8 mouse cellular contexts compared by ENCODE assay signal in genomic region chr4:83524456-83524842, GRCm38 (mm10). TPM values are rescaled to one million over a fixed set of nuclear protein-coding genes. Genes with fewer than 3 reads are reported as not detected.
A peak's percentile ranks its signal among the peaks of the same experiment; 100 is the strongest.
DNase-seq lines count a peak whose midpoint lies in the region; ATAC-seq and TF ChIP-seq lines count a peak whose summit lies in the region.

No protein-coding gene starts in this region.

- intact Hi-C loops in left cerebral cortex, postnatal 10 days (cut with DNase I) = no loop called here

- no peak for ATAC-seq in lung, embryonic 14.5 days (ENCODE audit: insufficient read depth)
- no peak for ATAC-seq in embryonic facial prominence, embryonic 14.5 days (ENCODE audit: low read depth)
- no peak for ATAC-seq in neural tube, embryonic 15.5 days (ENCODE audit: low FRiP score)

- peak overlapping the region; percentile 77 for H3K9ac ChIP-seq in lung, embryonic 14.5 days
- peak overlapping the region; percentile 77 for H3K9ac ChIP-seq in embryonic facial prominence, embryonic 14.5 days (ENCODE audit: low read depth, low read length)
- H3K9ac ChIP-seq in neural tube, embryonic 15.5 days (replicated peaks) = peak overlapping the region; percentile 91

- DNase-seq in lung, embryonic 14.5 days = no peak
- DNase-seq in lung, postnatal 14 days = no peak
- DNase-seq in embryonic facial prominence, embryonic 14.5 days (ENCODE audit: low spot score) = no peak
- DNase-seq in limb, embryonic 10.5 days (ENCODE audit: low spot score) = no peak
- no peak for DNase-seq in left cerebral cortex, postnatal 10 days (ENCODE audit: extremely low spot score in 1 of 2, low spot score in 2 of 2)
- DNase-seq in adipocyte (ENCODE audit: low spot score) = no peak
- no peak for DNase-seq in ovary, postnatal 10 days (ENCODE audit: low spot score)

- TF ChIP-seq CTCF in lung, embryonic 14.5 days (IDR thresholded peaks at IDR 0.05; ENCODE audit: low read depth) = no peak

- peak overlapping the region; percentile 96; the same call in 1 of the 2 replicates for H3K27ac ChIP-seq in lung, embryonic 14.5 days (ENCODE audit: low read depth)
- peak overlapping the region; percentile 94 for H3K27ac ChIP-seq in embryonic facial prominence, embryonic 14.5 days (replicated peaks; ENCODE audit: low read depth, low read length)
- peak overlapping the region; percentile 97 for H3K27ac ChIP-seq in limb, embryonic 10.5 days
- H3K27ac ChIP-seq in neural tube, embryonic 15.5 days (replicated peaks) = peak overlapping the region; percentile 100

- peak overlapping the region; percentile 94 for H3K4me2 ChIP-seq in lung, embryonic 14.5 days
- peak overlapping the region; percentile 55 for H3K4me2 ChIP-seq in embryonic facial prominence, embryonic 14.5 days (ENCODE audit: low read depth, low read length)
- peak overlapping the region; percentile 95 for H3K4me2 ChIP-seq in neural tube, embryonic 15.5 days

- H3K4me1 ChIP-seq in lung, embryonic 14.5 days (ENCODE audit: insufficient read depth) = no peaks in the 10 kb centered on the region
- H3K4me1 ChIP-seq in embryonic facial prominence, embryonic 14.5 days (ENCODE audit: control insufficient read depth, insufficient read depth, low read length) = peaks cover 3% of the 10 kb centered on the region; the same call in 1 of the 2 replicates
- H3K4me1 ChIP-seq in limb, embryonic 10.5 days = peaks cover 44% of the 10 kb centered on the region
- H3K4me1 ChIP-seq in neural tube, embryonic 15.5 days = peaks cover 22% of the 10 kb centered on the region

- no peaks in the 10 kb centered on the region for H3K36me3 ChIP-seq in lung, embryonic 14.5 days (ENCODE audit: insufficient read depth)
- no peaks in the 10 kb centered on the region for H3K36me3 ChIP-seq in embryonic facial prominence, embryonic 14.5 days (ENCODE audit: control insufficient read depth, insufficient read depth, low read length)
- H3K36me3 ChIP-seq in limb, embryonic 10.5 days = no peaks in the 10 kb centered on the region
- H3K36me3 ChIP-seq in neural tube, embryonic 15.5 days = no peaks in the 10 kb centered on the region

- H3K4me3 ChIP-seq in lung, embryonic 14.5 days (ENCODE audit: low read depth, low read length) = peak overlapping the region; percentile 78
- H3K4me3 ChIP-seq in embryonic facial prominence, embryonic 14.5 days (ENCODE audit: low read depth, low read length) = peak overlapping the region; percentile 88
- H3K4me3 ChIP-seq in limb, embryonic 10.5 days = peak overlapping the region; percentile 82
- H3K4me3 ChIP-seq in neural tube, embryonic 15.5 days (replicated peaks) = peak overlapping the region; percentile 78

- H3K27me3 ChIP-seq in lung, embryonic 14.5 days (ENCODE audit: insufficient read depth, low read length) = no peaks in the 10 kb centered on the region
- no peaks in the 10 kb centered on the region for H3K27me3 ChIP-seq in embryonic facial prominence, embryonic 14.5 days (replicated peaks; ENCODE audit: control insufficient read depth, insufficient read depth, low read length)
- no peaks in the 10 kb centered on the region for H3K27me3 ChIP-seq in limb, embryonic 10.5 days (ENCODE audit: low read depth, poor library complexity, severe bottlenecking)
- no peaks in the 10 kb centered on the region for H3K27me3 ChIP-seq in neural tube, embryonic 15.5 days (replicated peaks)

- no peaks in the 10 kb centered on the region for H3K9me3 ChIP-seq in lung, embryonic 14.5 days (ENCODE audit: low read depth, low read length)
- H3K9me3 ChIP-seq in embryonic facial prominence, embryonic 14.5 days (ENCODE audit: control insufficient read depth, low read length) = no peaks in the 10 kb centered on the region
- H3K9me3 ChIP-seq in limb, embryonic 10.5 days (replicated peaks) = no peaks in the 10 kb centered on the region
- no peaks in the 10 kb centered on the region for H3K9me3 ChIP-seq in neural tube, embryonic 15.5 days (replicated peaks)

- WGBS in lung, embryonic 14.5 days = 13% methylated on average over 6 of the region's 6 CpGs
- WGBS in embryonic facial prominence, embryonic 14.5 days = 8% methylated on average over 6 of the region's 6 CpGs
- WGBS in limb, embryonic 10.5 days = 17% methylated on average over 6 of the region's 6 CpGs
- WGBS in neural tube, embryonic 15.5 days = 12% methylated on average over 6 of the region's 6 CpGs

RNA-seq across cellular contexts. Expression of gene Ccdc171, which starts 0.9 kb away (rescaled TPM):
- 3.1 and 3.5 TPM in 2 replicates for polyA plus RNA-seq in lung, embryonic 14.5 days (2014; fragmentation: Nextera tagmentation; extraction: Ambion mirVana)
- polyA plus RNA-seq in embryonic facial prominence, embryonic 14.5 days (2014; fragmentation: Nextera tagmentation; extraction: Ambion mirVana) = 3.7 and 4.0 TPM in 2 replicates
- 2.7 and 3.8 TPM in 2 replicates for polyA plus RNA-seq in limb, embryonic 10.5 days (2016; fragmentation: Nextera tagmentation; extraction: Ambion mirVana)
- polyA plus RNA-seq in neural tube, embryonic 15.5 days (2015; fragmentation: Nextera tagmentation; extraction: Ambion mirVana) = 3.4 and 3.7 TPM in 2 replicates
- total RNA-seq in left cerebral cortex, postnatal 10 days (2021) = 1 to 10 TPM; 2.4 to 2.5 TPM

RNA-seq across cellular contexts. Expression of gene Psip1, which starts 38.2 kb away (rescaled TPM):
- polyA plus RNA-seq in lung, embryonic 14.5 days (2014; fragmentation: Nextera tagmentation; extraction: Ambion mirVana) = 156 and 170 TPM in 2 replicates
- polyA plus RNA-seq in embryonic facial prominence, embryonic 14.5 days (2014; fragmentation: Nextera tagmentation; extraction: Ambion mirVana) = 146 and 157 TPM in 2 replicates
- polyA plus RNA-seq in limb, embryonic 10.5 days (2016; fragmentation: Nextera tagmentation; extraction: Ambion mirVana) = 201 and 237 TPM in 2 replicates
- polyA plus RNA-seq in neural tube, embryonic 15.5 days (2015; fragmentation: Nextera tagmentation; extraction: Ambion mirVana) = 215 and 230 TPM in 2 replicates
- total RNA-seq in left cerebral cortex, postnatal 10 days (2021) = 100 to 1,000 TPM; 218 to 224 TPM
